Mouse (Mus musculus) bone marrow macrophage, adult 2 months (primary cell): Measurements from ENCODE around the gene Cpe. TPM values are rescaled to one million over a fixed set of nuclear protein-coding genes. Genes with fewer than 3 reads are reported as not detected.
"Not testable (repeated sequence)": the region's sequence is repeated elsewhere in the genome, so short reads cannot be mapped to it uniquely, and the experiment has no call there.

Experiments
- H3K27ac ChIP-seq: 2 replicates; pipeline ENCODE4 v1.5.1; 2012; ENCODE audit warnings: low read depth, low read length; ENCODE audit not compliant: insufficient read depth
- H3K4me1 ChIP-seq: 2 replicates; pipeline ENCODE4 v1.6.1; 2012; ENCODE audit warnings: low read length; ENCODE audit not compliant: control insufficient read depth, insufficient read depth
- H3K4me3 ChIP-seq: 2 replicates; pipeline ENCODE4 v1.5.1; 2012; ENCODE audit warnings: mild to moderate bottlenecking, low read length, moderate library complexity; ENCODE audit not compliant: insufficient read depth
- CTCF ChIP-seq: IDR thresholded peaks from 2 replicates; pipeline ENCODE4 v1.5.1; 2012; ENCODE audit warnings: low read depth, mild to moderate bottlenecking, low read length, moderate library complexity
- POLR2A ChIP-seq: IDR thresholded peaks from 2 replicates; pipeline ENCODE4 v1.6.1; 2012; ENCODE audit warnings: mild to moderate bottlenecking, low read depth, low read length, borderline replicate concordance
- polyA plus RNA-seq: library from polyadenylated mRNA; stranded (reverse); fragments of >200 nt; gene quantifications from 2 replicates; pipeline ENCODE4 v1.2.4, GENCODE M21; 2012; ENCODE audit not compliant: missing spikeins, insufficient read depth, insufficient read length

Gene Cpe
- polyA plus RNA-seq, 1 experiment: 1.8 TPM

DNA sequence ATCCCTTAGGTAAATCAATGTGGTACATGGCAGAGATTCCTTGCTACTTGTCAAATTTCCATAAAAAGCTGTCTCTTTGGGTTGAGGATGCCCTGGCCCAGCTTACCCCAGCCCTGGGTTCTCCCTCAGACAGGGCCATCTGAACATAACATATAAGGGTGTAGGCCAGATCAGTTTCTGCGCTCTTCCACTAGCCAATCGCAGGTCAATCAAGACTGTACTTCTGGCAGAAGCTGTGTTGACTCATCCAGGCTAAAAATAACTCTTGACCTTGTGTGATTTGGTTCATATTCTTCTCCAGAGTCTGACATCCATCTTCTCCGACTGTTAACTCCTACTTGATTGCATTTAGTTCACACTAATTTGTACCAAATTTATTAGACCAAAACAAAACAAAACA lies 4.7 kb downstream of the Cpe start:
- Histone ChIP-seq H3K4me3 (no peak overlapping the region), H3K4me1 (peaks cover 9% of the 10 kb centered on the region), H3K27ac (no peak overlapping the region)
- TF ChIP-seq CTCF: no peak
- no peak for TF ChIP-seq POLR2A

DNA sequence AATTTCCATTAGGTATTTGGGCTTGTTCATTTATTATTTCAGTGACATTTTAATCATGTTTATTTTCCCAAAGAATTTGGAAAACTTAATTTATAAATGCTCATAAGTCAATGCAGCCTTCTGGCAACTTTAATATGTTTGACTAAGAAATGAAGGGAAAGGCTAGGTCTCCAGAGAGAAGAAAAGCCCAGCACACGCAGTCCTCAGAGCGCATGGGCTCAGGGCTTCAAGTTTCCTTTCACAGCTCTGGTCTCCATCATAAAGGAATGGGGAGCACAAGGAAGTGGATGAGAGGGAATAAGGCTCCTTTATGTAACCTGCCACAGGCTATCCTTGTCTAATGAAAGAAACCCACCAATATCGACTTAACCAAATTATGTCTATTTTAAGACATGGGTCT lies 10.4 kb downstream of the Cpe start:
- Histone ChIP-seq H3K4me3 (no peak overlapping the region), H3K27ac (no peak overlapping the region), H3K4me1 (peaks cover 2% of the 10 kb centered on the region; the same call in 1 of the 2 replicates)
- TF ChIP-seq POLR2A (no peak), CTCF (no peak)

DNA sequence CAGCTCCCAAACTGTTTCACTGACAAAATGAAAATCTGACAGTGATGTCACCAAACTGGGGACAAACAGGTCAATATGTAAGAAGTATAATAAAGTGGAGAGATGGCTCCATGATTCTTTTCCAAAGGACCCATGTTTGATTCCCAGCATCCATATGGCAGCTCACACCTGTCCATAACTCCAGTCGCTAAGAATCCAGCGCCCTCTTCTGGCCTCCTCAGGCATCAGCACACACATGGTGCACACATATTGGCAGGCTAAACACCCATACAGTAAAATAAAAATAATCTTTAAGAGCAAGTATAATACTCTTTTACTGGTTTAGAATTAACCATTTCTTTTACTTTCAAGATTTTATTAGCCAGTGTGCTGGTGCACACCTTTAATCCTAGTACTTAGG lies 16.5 kb downstream of the Cpe start:
- no peak overlapping the region for H3K4me3 ChIP-seq
- TF ChIP-seq POLR2A (no peak), CTCF (no peak)
- no peaks in the 10 kb centered on the region for H3K4me1 ChIP-seq
- H3K27ac ChIP-seq: no peak overlapping the region

DNA sequence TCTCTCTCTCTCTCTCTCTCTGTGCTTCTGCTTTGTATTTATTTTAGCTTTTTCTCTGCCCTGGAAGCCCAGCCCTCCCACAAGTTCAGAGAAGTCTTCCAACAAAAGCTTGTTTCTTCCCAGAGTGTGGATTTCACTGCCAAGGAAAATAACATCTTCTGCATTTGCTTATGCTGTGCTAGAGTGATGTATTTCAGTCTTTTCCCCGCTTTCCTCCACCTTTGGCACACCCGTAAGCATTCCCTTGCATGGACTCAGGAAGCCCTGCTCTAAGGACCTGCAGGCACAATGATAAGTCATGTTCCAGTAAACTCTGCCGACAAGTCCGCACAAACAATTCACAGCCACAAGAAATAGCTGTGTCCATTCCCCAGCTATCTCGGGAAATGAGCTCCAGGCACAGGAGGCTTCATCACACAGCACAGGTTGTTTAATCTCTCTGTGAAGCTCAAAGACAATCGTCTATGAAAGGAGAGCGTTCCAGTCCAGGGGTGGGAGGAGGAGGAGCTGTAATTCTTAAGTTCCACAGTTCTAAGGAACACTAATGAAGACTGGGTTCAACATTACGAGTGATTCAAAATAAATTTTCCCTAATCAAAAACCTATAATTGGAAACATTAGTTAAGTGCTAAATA lies 17.8 kb downstream of the Cpe start:
- Histone ChIP-seq H3K27ac (no peak overlapping the region), H3K4me1 (no peaks in the 10 kb centered on the region), H3K4me3 (no peak overlapping the region)
- no peak for TF ChIP-seq CTCF
- TF ChIP-seq POLR2A: no peak

DNA sequence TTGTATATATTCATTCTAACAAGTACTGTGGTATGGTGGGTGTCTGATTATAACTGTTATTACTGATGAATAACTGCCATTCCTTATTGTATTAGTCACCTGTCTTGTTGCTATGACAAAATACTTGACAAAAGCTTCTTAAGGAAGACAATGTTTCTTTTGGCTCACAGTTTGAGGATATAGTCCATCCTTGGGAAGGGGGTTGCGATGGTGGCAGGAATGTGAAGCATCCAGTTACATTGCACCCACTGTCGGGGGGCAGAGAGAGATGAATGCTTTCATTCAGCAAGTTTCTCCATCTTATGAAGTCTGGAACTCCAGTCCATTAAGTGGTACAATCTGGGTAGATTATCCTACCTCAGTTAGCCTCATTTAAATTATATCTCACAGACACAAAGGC lies 19.9 kb downstream of the Cpe start:
- TF ChIP-seq CTCF: no peak
- TF ChIP-seq POLR2A: no peak
- H3K4me3 ChIP-seq: no peak overlapping the region
- no peak overlapping the region for H3K27ac ChIP-seq
- no peaks in the 10 kb centered on the region for H3K4me1 ChIP-seq

DNA sequence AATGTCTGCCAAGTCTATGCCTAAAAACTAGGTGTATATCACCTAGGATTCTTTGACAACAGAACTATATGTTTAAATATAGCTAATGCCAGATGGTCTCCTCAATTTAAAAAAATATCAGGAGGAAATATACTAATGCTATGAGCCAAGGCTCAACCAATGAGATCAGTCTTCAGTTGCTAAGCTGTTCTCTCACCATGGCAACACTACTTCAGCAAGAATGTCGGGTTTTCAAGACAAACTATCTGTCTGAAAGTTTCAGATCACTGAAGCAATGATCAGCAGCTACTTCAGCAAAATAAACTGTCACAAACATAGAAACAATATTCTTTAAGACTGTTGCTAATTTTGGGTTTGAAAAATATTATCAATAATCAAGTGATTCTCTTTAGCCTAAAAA lies 20.9 kb downstream of the Cpe start:
- Histone ChIP-seq H3K27ac (no peak overlapping the region), H3K4me1 (no peaks in the 10 kb centered on the region), H3K4me3 (no peak overlapping the region)
- TF ChIP-seq POLR2A: no peak
- TF ChIP-seq CTCF: no peak

DNA sequence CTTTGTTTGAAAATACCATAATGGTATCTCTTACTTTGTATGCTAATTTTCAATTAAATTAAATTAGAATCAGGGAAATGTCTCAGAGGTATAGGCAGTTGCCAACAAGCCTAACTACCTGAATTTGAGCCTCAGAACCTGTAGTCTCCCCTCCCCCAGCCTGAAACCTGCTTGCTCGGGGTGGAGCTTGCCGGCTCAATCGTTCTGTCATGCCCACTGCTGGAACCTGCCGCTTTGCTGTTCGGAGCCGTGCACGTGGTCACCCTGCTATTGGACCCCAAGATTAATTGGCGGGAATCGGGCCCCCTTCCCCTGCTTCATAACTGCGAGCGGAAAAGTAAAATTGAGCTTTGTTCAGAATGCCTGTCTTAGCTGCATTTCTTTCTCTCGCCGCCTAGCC lies 26.5 kb downstream of the Cpe start:
- peak overlapping the region; percentile 27; the same call in 1 of the 2 replicates for H3K27ac ChIP-seq
- H3K4me3 ChIP-seq: not testable (repeated sequence)
- peaks cover 21% of the 10 kb centered on the region for H3K4me1 ChIP-seq

DNA sequence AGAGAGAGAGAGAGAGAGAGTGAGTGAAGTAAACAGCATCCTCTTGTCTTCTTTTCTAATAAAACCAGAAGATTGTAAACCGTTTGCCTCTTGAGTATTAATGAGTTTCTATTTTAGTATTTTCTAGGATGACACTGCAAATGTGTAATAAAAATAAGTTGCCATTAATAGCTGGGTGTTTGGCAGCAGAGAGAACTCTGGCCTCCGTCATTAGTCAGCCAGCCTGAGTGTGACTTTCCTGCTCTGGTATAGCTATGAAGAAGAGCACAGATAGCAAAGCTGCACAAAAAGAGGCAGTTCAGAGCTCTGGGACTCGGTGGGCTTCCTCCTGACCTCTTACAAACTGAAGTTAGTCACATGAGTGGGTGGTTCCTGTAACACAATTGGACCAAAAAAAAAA lies 27.3 kb downstream of the Cpe start:
- no peak overlapping the region for H3K4me3 ChIP-seq
- TF ChIP-seq POLR2A (no peak), CTCF (no peak)
- H3K4me1 ChIP-seq: peaks cover 21% of the 10 kb centered on the region
- H3K27ac ChIP-seq: peak overlapping the region; percentile 46

DNA sequence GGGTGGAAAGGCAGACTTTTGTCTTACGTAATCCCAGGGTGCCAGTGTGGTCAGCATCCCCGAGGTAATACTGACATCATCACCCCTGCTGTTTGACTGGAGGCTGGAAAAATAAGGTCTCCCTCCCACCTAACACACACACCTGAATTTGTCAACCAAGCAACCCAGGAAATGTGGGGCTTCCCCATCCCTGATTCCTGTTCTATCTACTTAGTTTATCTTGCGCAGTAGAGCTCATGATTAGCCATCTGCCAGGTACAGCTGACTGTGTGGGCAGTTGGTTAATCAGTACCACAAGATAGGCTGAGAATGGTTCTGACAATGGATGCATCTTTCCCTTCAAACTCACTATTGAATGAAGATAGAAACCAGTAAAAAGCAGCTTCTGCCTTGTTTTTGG lies 28.0 kb downstream of the Cpe start:
- peaks cover 21% of the 10 kb centered on the region for H3K4me1 ChIP-seq
- H3K4me3 ChIP-seq: no peak overlapping the region
- TF ChIP-seq POLR2A (no peak), CTCF (no peak)
- H3K27ac ChIP-seq: peak overlapping the region; percentile 46; the same call in 1 of the 2 replicates

DNA sequence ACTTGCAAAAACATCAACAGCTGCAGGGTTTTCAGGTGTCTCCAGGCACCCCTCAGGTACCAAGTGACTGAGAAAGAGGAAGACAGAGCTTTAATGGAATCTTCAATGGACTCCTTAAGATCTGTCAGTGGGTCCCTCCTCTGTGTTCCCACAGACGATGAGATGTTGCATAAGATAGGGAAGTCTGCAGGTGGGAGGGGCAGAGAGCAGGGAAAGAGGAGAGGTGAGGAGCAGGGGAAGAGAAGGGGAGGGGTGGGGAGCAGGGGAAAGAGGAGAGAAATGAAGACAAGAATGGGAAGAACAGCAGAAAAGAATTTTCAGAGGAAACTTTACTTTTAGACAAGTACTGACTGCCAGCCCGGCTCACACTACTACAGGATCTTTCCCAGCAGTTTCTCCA lies 28.5 kb downstream of the Cpe start:
- TF ChIP-seq POLR2A (no peak), CTCF (no peak)
- no peak overlapping the region for H3K27ac ChIP-seq
- no peak overlapping the region for H3K4me3 ChIP-seq

DNA sequence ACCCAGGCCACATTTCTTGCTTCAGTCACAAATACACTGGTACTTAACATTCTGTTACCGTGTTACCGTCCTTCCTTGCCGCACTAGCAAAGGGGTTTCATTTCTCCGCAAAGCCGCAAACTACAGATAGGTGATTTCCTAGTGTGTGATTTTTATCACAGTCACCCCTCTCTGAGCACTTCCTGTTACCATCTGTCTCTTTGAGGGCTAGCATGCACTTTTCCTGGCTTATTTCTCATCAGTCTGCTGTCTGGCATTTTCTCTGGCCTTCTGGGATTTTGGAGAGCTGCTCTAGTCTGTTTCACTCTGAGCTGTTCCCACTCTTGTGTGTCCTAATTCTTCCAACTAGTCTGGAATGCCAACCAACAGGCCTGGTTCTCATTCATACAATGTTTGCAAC lies 33.8 kb downstream of the Cpe start:
- peaks cover 3% of the 10 kb centered on the region; the same call in 1 of the 2 replicates for H3K4me1 ChIP-seq
- no peak overlapping the region for H3K4me3 ChIP-seq
- TF ChIP-seq CTCF (no peak), POLR2A (no peak)
- H3K27ac ChIP-seq: no peak overlapping the region

More for the DNA sequence above, 28.5 kb downstream of the Cpe start:
- H3K4me1 ChIP-seq: peaks cover 21% of the 10 kb centered on the region
